Mouse (Mus musculus): ENCODE results near the gene 1700012B09Rik.
A peak's percentile ranks its signal among the peaks of the same experiment; 100 is the strongest.

1700012B09Rik gene

GRCm38 (mm10) chr9:14770803-14771471, at the start of gene 1700012B09Rik:
Gene 1700012B09Rik, minus strand, starts transcription at chr9:14771030.
- DNase-seq (ENCODE audit: extremely low read depth, low read depth, low spot score) = no peak

- DNase-seq (ENCODE audit: extremely low read depth, low read depth, low spot score) = no peak
Observed at GRCm38 (mm10) chr9:14810111-14810510, 39.3 kb upstream of the 1700012B09Rik start.

- DNase-seq (ENCODE audit: extremely low read depth, low read depth, low spot score) = peak; percentile 97
Observed at GRCm38 (mm10) chr9:14806786-14807185, 36.0 kb upstream of the 1700012B09Rik start.

GRCm38 (mm10) chr9:14805714-14806113, 34.9 kb upstream of the 1700012B09Rik start:
- DNase-seq (ENCODE audit: extremely low read depth, low read depth, low spot score) = peak; percentile 74

GRCm38 (mm10) chr9:14787356-14787755, 16.5 kb upstream of the 1700012B09Rik start:
- DNase-seq (ENCODE audit: extremely low read depth, low read depth, low spot score) = no peak

GRCm38 (mm10) chr9:14784039-14785002, 13.5 kb upstream of the 1700012B09Rik start, which contains the start of the genes Mre11a and Ankrd49:
Gene Mre11a, plus strand, starts transcription at chr9:14784654.
Gene Ankrd49, minus strand, starts transcription at chr9:14784856.
- peak; percentile 71 for DNase-seq (ENCODE audit: extremely low read depth, low read depth, low spot score)

GRCm38 (mm10) chr9:14778341-14778740, 7.5 kb upstream of the 1700012B09Rik start:
- no peak for DNase-seq (ENCODE audit: extremely low read depth, low read depth, low spot score)

GRCm38 (mm10) chr9:14773813-14774212, 3.0 kb upstream of the 1700012B09Rik start:
- no peak for DNase-seq (ENCODE audit: extremely low read depth, low read depth, low spot score)

GRCm38 (mm10) chr9:14772074-14772473, 1.2 kb upstream of the 1700012B09Rik start:
- DNase-seq (ENCODE audit: extremely low read depth, low read depth, low spot score) = no peak

GRCm38 (mm10) chr9:14769811-14770210, 1.0 kb downstream of the 1700012B09Rik start:
- DNase-seq (ENCODE audit: extremely low read depth, low read depth, low spot score) = no peak

GRCm38 (mm10) chr9:14764765-14765164, 6.1 kb downstream of the 1700012B09Rik start:
- no peak for DNase-seq (ENCODE audit: extremely low read depth, low read depth, low spot score)

- no peak for DNase-seq (ENCODE audit: extremely low read depth, low read depth, low spot score)
Observed at GRCm38 (mm10) chr9:14759261-14759660, 11.6 kb downstream of the 1700012B09Rik start.

GRCm38 (mm10) chr9:14758590-14758989, 12.2 kb downstream of the 1700012B09Rik start:
- DNase-seq (ENCODE audit: extremely low read depth, low read depth, low spot score) = no peak

- DNase-seq (ENCODE audit: extremely low read depth, low read depth, low spot score) = no peak
Observed at GRCm38 (mm10) chr9:14754469-14754868, 16.4 kb downstream of the 1700012B09Rik start.

- DNase-seq (ENCODE audit: extremely low read depth, low read depth, low spot score) = no peak
Observed at GRCm38 (mm10) chr9:14753947-14754346, 16.9 kb downstream of the 1700012B09Rik start.

- no peak for DNase-seq (ENCODE audit: extremely low read depth, low read depth, low spot score)
Observed at GRCm38 (mm10) chr9:14752001-14752522, 18.8 kb downstream of the 1700012B09Rik start, which contains the start of gene Fut4. Gene Fut4, minus strand, starts transcription at chr9:14752393.

GRCm38 (mm10) chr9:14751503-14752000, 19.3 kb downstream of the 1700012B09Rik start:
- no peak for DNase-seq (ENCODE audit: extremely low read depth, low read depth, low spot score)

- no peak for DNase-seq (ENCODE audit: extremely low read depth, low read depth, low spot score)
Observed at GRCm38 (mm10) chr9:14750901-14751502, 19.8 kb downstream of the 1700012B09Rik start.

- no peak for DNase-seq (ENCODE audit: extremely low read depth, low read depth, low spot score)
Observed at GRCm38 (mm10) chr9:14740151-14740924, 30.5 kb downstream of the 1700012B09Rik start, which contains the start of gene Piwil4. Gene Piwil4, minus strand, starts transcription at chr9:14740733.

Measured in fat pad, adult 2 months (tissue).